Mouse (Mus musculus): ENCODE measurements around the gene Nr2c2ap. TPM values are rescaled to one million over a fixed set of nuclear protein-coding genes. Genes with fewer than 3 reads are reported as not detected.

Nr2c2ap gene
- polyA plus RNA-seq, 1 experiment, result 38.0 TPM

DNA sequence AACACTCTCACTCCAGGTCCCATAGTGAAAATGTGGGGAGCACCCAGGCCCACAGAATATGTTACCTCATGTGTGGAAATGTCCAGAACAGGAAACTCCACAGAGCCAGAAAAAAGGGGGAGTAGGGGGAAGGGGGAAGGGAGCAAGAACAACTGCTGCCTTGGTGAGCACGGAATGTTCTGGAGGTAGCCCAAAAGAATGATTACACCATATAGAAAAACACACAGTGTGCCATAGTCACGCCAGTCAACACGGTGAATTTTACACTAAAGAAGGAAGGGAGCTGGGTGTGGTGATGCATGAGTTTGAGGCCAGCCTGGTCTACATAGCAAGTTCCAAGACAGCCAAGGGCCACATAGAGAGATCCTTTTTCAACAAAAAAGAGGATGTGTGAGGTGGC is 32.2 kb downstream of the Nr2c2ap start:
- Histone ChIP-seq H3K36me3 (ENCODE audit: control insufficient read depth, insufficient read depth, low read length, poor library complexity, severe bottlenecking) (no peaks in the 10 kb centered on the region), H3K4me1 (ENCODE audit: control insufficient read depth, insufficient read depth, low read length) (peaks cover 2% of the 10 kb centered on the region), H3K27ac (ENCODE audit: insufficient read depth, low read length) (no peak overlapping the region), H3K4me3 (ENCODE audit: low read depth, low read length) (no peak overlapping the region), H3K9me3 (replicated peaks; ENCODE audit: control insufficient read depth, insufficient read depth, low read length, poor library complexity, severe bottlenecking) (no peaks in the 10 kb centered on the region), H3K27me3 (ENCODE audit: control insufficient read depth, insufficient read depth, low read length, poor library complexity, severe bottlenecking) (no peaks in the 10 kb centered on the region), H3K9ac (ENCODE audit: low read depth, poor library complexity, severe bottlenecking) (no peak overlapping the region)
- TF ChIP-seq CTCF (IDR thresholded peaks at IDR 0.05; ENCODE audit: low read depth, low read length), result no peak

DNA sequence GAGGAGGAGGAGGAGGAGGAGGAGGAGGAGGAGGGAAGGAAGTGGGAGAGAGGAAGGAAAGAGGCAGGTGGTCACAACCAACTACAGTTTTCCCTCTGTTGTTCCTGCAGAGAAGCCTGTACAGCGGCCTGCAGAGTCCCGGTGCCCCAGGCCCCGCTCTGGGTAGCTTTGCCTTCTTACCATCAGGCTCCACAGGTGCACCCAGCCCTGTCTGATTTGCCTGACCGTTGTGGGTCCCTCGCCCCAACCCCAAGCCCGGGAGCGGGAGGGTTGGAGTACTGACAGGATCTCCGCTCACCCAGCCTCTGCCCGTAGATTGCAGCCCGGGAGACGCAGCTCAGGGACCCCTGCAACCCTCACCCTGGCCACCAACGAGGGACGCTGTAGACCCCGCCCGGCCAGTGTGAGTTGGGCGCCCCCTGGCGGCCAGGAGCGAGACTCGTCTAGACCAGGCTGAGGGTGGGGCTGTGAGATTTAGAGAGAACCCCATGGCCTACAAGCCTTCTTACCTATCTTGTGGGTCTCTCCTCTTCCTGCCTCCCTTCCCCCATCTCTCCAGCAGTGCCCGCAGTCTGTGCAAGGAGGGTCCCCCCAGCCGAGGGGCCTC is 35.5 kb downstream of the Nr2c2ap start:
- no peaks in the 10 kb centered on the region for H3K27me3 ChIP-seq (ENCODE audit: control insufficient read depth, insufficient read depth, low read length, poor library complexity, severe bottlenecking)
- H3K4me3 ChIP-seq (ENCODE audit: low read depth, low read length), result peak overlapping the region; percentile 37
- H3K36me3 ChIP-seq (ENCODE audit: control insufficient read depth, insufficient read depth, low read length, poor library complexity, severe bottlenecking), result no peaks in the 10 kb centered on the region
- no peaks in the 10 kb centered on the region for H3K9me3 ChIP-seq (replicated peaks; ENCODE audit: control insufficient read depth, insufficient read depth, low read length, poor library complexity, severe bottlenecking)
- peaks cover 2% of the 10 kb centered on the region for H3K4me1 ChIP-seq (ENCODE audit: control insufficient read depth, insufficient read depth, low read length)
- TF ChIP-seq EP300 (IDR thresholded peaks at IDR 0.05; ENCODE audit: insufficient read depth, low read depth, low read length) (no peak), POLR2A (IDR thresholded peaks at IDR 0.05; ENCODE audit: insufficient read depth, low read length) (no peak), CTCF (IDR thresholded peaks at IDR 0.05; ENCODE audit: low read depth, low read length) (peak; percentile 94)
- peak overlapping the region; percentile 17 for H3K9ac ChIP-seq (ENCODE audit: low read depth, poor library complexity, severe bottlenecking)
- no peak overlapping the region for H3K27ac ChIP-seq (ENCODE audit: insufficient read depth, low read length)

DNA sequence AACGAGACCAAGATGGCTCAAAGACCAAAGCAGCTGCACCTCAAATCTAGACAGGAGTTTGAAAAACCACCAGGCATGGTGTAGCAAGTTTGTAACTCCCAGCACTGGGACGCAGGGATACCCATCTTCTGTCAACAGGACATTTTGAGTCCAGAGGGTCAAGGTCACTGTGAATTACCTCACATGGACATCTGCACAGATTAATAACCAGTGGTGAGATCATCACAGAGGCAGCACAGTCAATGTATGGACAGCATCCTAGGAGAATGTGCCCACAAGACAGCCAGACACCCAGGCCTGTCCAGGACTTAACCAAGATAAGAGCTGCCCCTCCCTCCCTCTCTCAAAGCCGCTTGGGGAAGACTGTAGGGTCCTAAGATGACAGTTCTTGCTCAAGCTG is 39.0 kb downstream of the Nr2c2ap start:
- H3K36me3 ChIP-seq (ENCODE audit: control insufficient read depth, insufficient read depth, low read length, poor library complexity, severe bottlenecking), result no peaks in the 10 kb centered on the region
- H3K9ac ChIP-seq (ENCODE audit: low read depth, poor library complexity, severe bottlenecking), result no peak overlapping the region
- no peak for TF ChIP-seq POLR2A (IDR thresholded peaks at IDR 0.05; ENCODE audit: insufficient read depth, low read length)
- peaks cover 2% of the 10 kb centered on the region for H3K4me1 ChIP-seq (ENCODE audit: control insufficient read depth, insufficient read depth, low read length)
- H3K27ac ChIP-seq (ENCODE audit: insufficient read depth, low read length), result no peak overlapping the region
- H3K9me3 ChIP-seq (replicated peaks; ENCODE audit: control insufficient read depth, insufficient read depth, low read length, poor library complexity, severe bottlenecking), result no peaks in the 10 kb centered on the region
- no peaks in the 10 kb centered on the region for H3K27me3 ChIP-seq (ENCODE audit: control insufficient read depth, insufficient read depth, low read length, poor library complexity, severe bottlenecking)
- no peak overlapping the region for H3K4me3 ChIP-seq (ENCODE audit: low read depth, low read length)

- no peaks in the 10 kb centered on the region for H3K9me3 ChIP-seq (replicated peaks; ENCODE audit: control insufficient read depth, insufficient read depth, low read length, poor library complexity, severe bottlenecking)
- peaks cover 2% of the 10 kb centered on the region for H3K4me1 ChIP-seq (ENCODE audit: control insufficient read depth, insufficient read depth, low read length)
- TF ChIP-seq POLR2A (IDR thresholded peaks at IDR 0.05; ENCODE audit: insufficient read depth, low read length) (no peak), CTCF (IDR thresholded peaks at IDR 0.05; ENCODE audit: low read depth, low read length) (no peak), EP300 (IDR thresholded peaks at IDR 0.05; ENCODE audit: insufficient read depth, low read depth, low read length) (no peak)
- H3K4me3 ChIP-seq (ENCODE audit: low read depth, low read length), result no peak overlapping the region
- no peaks in the 10 kb centered on the region for H3K27me3 ChIP-seq (ENCODE audit: control insufficient read depth, insufficient read depth, low read length, poor library complexity, severe bottlenecking)
- no peaks in the 10 kb centered on the region for H3K36me3 ChIP-seq (ENCODE audit: control insufficient read depth, insufficient read depth, low read length, poor library complexity, severe bottlenecking)
- no peak overlapping the region for H3K9ac ChIP-seq (ENCODE audit: low read depth, poor library complexity, severe bottlenecking)
- no peak overlapping the region for H3K27ac ChIP-seq (ENCODE audit: insufficient read depth, low read length)
Observed at GRCm38 (mm10) chr8:70170748-70171147, 39.6 kb downstream of the Nr2c2ap start.

- no peaks in the 10 kb centered on the region for H3K36me3 ChIP-seq (ENCODE audit: control insufficient read depth, insufficient read depth, low read length, poor library complexity, severe bottlenecking)
- TF ChIP-seq CTCF (IDR thresholded peaks at IDR 0.05; ENCODE audit: low read depth, low read length), result no peak
- no peak for TF ChIP-seq POLR2A (IDR thresholded peaks at IDR 0.05; ENCODE audit: insufficient read depth, low read length)
- no peak for TF ChIP-seq EP300 (IDR thresholded peaks at IDR 0.05; ENCODE audit: insufficient read depth, low read depth, low read length)
- no peak overlapping the region for H3K27ac ChIP-seq (ENCODE audit: insufficient read depth, low read length)
- peak overlapping the region; percentile 11; the same call in 1 of the 2 replicates for H3K9ac ChIP-seq (ENCODE audit: low read depth, poor library complexity, severe bottlenecking)
- H3K9me3 ChIP-seq (replicated peaks; ENCODE audit: control insufficient read depth, insufficient read depth, low read length, poor library complexity, severe bottlenecking), result no peaks in the 10 kb centered on the region
- peaks cover 2% of the 10 kb centered on the region for H3K4me1 ChIP-seq (ENCODE audit: control insufficient read depth, insufficient read depth, low read length)
- H3K27me3 ChIP-seq (ENCODE audit: control insufficient read depth, insufficient read depth, low read length, poor library complexity, severe bottlenecking), result no peaks in the 10 kb centered on the region
- H3K4me3 ChIP-seq (ENCODE audit: low read depth, low read length), result no peak overlapping the region
Observed at GRCm38 (mm10) chr8:70171240-70171639, 40.1 kb downstream of the Nr2c2ap start.

GRCm38 (mm10) chr8:70172043-70172681 is 41.0 kb downstream of the Nr2c2ap start, which contains the start of gene Tmem161a:
Tmem161a (plus strand) TSS chr8:70172356.
- H3K4me1 ChIP-seq (ENCODE audit: control insufficient read depth, insufficient read depth, low read length), result peaks cover 2% of the 10 kb centered on the region
- H3K36me3 ChIP-seq (ENCODE audit: control insufficient read depth, insufficient read depth, low read length, poor library complexity, severe bottlenecking), result no peaks in the 10 kb centered on the region; the same call in 1 of the 2 replicates
- no peaks in the 10 kb centered on the region for H3K27me3 ChIP-seq (ENCODE audit: control insufficient read depth, insufficient read depth, low read length, poor library complexity, severe bottlenecking)
- peak within 1 kb of the TSS; percentile 84 for H3K4me3 ChIP-seq (ENCODE audit: low read depth, low read length)
- no peaks in the 10 kb centered on the region for H3K9me3 ChIP-seq (replicated peaks; ENCODE audit: control insufficient read depth, insufficient read depth, low read length, poor library complexity, severe bottlenecking)
- peak within 1 kb of the TSS; percentile 60 for H3K9ac ChIP-seq (ENCODE audit: low read depth, poor library complexity, severe bottlenecking)
- H3K27ac ChIP-seq (ENCODE audit: insufficient read depth, low read length), result no peak within 1 kb of the TSS
- TF ChIP-seq CTCF (IDR thresholded peaks at IDR 0.05; ENCODE audit: low read depth, low read length), result no peak
- TF ChIP-seq POLR2A (IDR thresholded peaks at IDR 0.05; ENCODE audit: insufficient read depth, low read length), result peak; percentile 73
